Mouse (Mus musculus) liver, embryonic 16.5 days (tissue): ENCODE measurements around the gene Pigk. TPM values are rescaled to one million over a fixed set of nuclear protein-coding genes. Genes with fewer than 3 reads are reported as not detected.

ENCODE experiments used
- ATAC-seq: fragments of 200-750 bp; cut with Nextera tagmentation; 2 replicates; pipeline ENCODE4 v1.8.0; 2017; ENCODE audit warnings: low read depth, mild to moderate bottlenecking, moderate number of reproducible peaks, moderate library complexity
- H3K27ac ChIP-seq: fragments of 300-500 bp; sonication (generic); 2 replicates; pipeline ENCODE4 v1.5.1; 2014; ENCODE audit warnings: mild to moderate bottlenecking, low read length
- H3K27me3 ChIP-seq: fragments of 300-500 bp; sonication (generic); 2 replicates; pipeline ENCODE4 v1.6.1; 2014; ENCODE audit warnings: low read depth, low read length, mixed read lengths; ENCODE audit not compliant: control insufficient read depth, insufficient read depth
- H3K36me3 ChIP-seq: fragments of 300-500 bp; sonication (generic); 2 replicates; pipeline ENCODE4 v1.6.1; 2014; ENCODE audit warnings: mild to moderate bottlenecking; ENCODE audit not compliant: control insufficient read depth, insufficient read depth
- H3K4me1 ChIP-seq: fragments of 300-500 bp; sonication (generic); 2 replicates; pipeline ENCODE4 v1.6.1; 2014; ENCODE audit warnings: low read depth, low read length, mixed read lengths; ENCODE audit not compliant: control insufficient read depth
- H3K4me2 ChIP-seq: fragments of 300-500 bp; sonication (generic); 2 replicates; pipeline ENCODE4 v1.6.1; 2014; ENCODE audit warnings: low read depth, low read length, mixed read lengths
- H3K4me3 ChIP-seq: fragments of 300-500 bp; sonication (generic); 2 replicates; pipeline ENCODE4 v1.5.1; 2014; ENCODE audit warnings: low read depth, mild to moderate bottlenecking, low read length
- H3K9ac ChIP-seq: fragments of 300-500 bp; sonication (generic); 2 replicates; pipeline ENCODE4 v1.6.1; 2014; ENCODE audit warnings: low read depth, low read length
- H3K9me3 ChIP-seq: fragments of 300-500 bp; sonication (generic); replicated peaks from 2 replicates; pipeline ENCODE4 v1.6.1; 2016; ENCODE audit warnings: low read length; ENCODE audit not compliant: control insufficient read depth
- WGBS: fragments of 180-500 bp; shearing (Covaris S2); extraction: QIAGEN DNeasy Blood & Tissue Kit; methylation state at CpG from one replicate; pipeline ENCODE4 v1.1.7; 2014; ENCODE audit not compliant: insufficient replicate concordance; 5-methylcytosine and 5-hydroxymethylcytosine counted together
- polyA plus RNA-seq: library from polyadenylated mRNA; unstranded; fragments of >200 nt; fragmentation: Nextera tagmentation; extraction: Ambion mirVana; gene quantifications from 2 replicates; pipeline ENCODE4 v1.2.1, GENCODE M21; 2015

Gene Pigk
- polyA plus RNA-seq, 1 experiment from 2014 or later = 22.1 TPM

DNA sequence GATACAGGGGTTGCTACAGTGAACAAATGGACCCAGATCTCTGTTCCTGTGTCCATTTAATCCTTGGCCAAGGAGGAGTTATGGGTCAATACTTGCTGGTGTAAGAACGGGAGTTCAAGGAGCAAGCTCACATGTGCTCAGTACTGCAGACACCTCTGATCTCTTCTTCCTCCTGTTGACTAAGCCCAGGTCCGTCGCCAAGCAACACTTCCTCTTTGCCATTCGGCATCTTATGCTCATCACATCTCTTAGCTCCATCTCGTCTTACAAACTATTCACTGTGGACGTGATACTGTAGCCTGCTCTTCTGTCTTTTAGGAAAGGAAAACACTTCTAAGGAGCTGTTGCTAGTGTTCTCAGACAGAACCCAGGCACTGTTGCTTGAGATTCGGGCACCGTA lies 203.7 kb downstream of the Pigk start:
- Histone ChIP-seq H3K4me2 (no peak overlapping the region), H3K36me3 (no peaks in the 10 kb centered on the region), H3K9me3 (no peaks in the 10 kb centered on the region), H3K9ac (no peak overlapping the region), H3K27ac (no peak overlapping the region), H3K4me3 (no peak overlapping the region), H3K27me3 (no peaks in the 10 kb centered on the region), H3K4me1 (no peaks in the 10 kb centered on the region)
- no peak for ATAC-seq
- WGBS = 58% methylated on average over 8 of the region's 8 CpGs

DNA sequence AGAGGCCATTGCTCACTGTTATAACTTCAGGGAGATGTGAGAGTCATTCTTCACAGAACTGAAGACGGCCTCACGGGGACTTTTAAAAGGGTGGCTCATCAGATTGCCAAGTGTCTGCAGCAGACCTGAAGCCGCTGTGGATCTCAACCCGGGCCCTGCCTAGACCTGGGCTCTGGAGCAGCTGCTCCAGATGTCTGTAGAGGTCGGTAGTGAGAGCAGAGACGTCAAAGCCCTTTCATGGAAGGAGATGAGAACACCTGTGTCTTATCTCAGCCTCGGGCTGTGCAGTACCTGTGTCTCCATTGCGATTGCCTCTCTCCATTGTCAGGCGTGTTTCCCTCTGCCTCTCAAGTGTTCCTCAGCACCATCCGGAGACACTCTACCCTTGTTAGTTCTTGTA lies 205.2 kb downstream of the Pigk start:
- Histone ChIP-seq H3K27ac (no peak overlapping the region), H3K9ac (no peak overlapping the region), H3K4me1 (no peaks in the 10 kb centered on the region), H3K4me2 (no peak overlapping the region), H3K4me3 (no peak overlapping the region), H3K9me3 (no peaks in the 10 kb centered on the region), H3K27me3 (no peaks in the 10 kb centered on the region), H3K36me3 (no peaks in the 10 kb centered on the region)
- 56% methylated on average over 10 of the region's 10 CpGs for WGBS
- ATAC-seq = no peak

DNA sequence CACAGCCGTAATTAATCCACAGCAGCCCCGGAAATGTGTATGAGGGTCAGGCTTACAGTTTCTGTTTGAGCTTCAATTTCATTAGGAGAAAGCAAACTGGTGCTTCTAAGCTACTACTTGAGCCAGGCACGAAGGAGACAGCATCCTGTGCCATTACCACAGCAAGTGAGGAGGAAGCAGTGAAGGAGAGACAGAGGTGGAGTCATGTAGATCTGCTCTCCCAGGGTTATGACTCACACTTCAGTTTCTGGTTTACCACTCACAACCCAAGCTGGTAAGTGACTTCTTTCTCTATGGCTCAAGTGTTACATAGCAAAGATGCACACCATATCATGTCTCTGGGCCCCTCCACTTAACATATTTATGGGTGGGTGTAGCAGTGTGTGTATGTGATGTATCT lies 206.5 kb downstream of the Pigk start:
- Histone ChIP-seq H3K9me3 (no peaks in the 10 kb centered on the region), H3K9ac (no peak overlapping the region), H3K4me1 (no peaks in the 10 kb centered on the region), H3K4me3 (no peak overlapping the region), H3K4me2 (no peak overlapping the region), H3K27me3 (no peaks in the 10 kb centered on the region), H3K36me3 (no peaks in the 10 kb centered on the region), H3K27ac (no peak overlapping the region)
- WGBS = 46% methylated on average over 3 of the region's 3 CpGs
- ATAC-seq = no peak

DNA sequence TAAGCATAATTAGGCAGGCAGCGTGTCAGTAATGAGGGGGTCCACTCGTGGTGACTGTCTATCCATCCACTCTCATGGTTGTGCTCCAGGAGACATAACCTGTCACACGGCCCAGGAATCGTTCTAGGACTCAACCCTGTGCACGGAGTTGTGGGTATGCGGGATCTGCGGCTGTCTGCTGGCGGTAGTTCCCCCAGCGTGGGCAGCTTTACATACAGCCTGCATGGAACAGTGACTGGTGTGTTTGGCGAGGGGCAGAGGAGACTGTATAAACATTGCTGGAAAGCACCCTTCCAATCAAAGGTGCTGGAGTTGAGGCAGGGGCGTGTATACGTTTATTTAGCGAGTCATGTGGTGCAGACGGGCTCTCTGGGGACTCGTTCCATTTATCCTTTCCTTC lies 209.6 kb downstream of the Pigk start:
- ATAC-seq = no peak
- Histone ChIP-seq H3K27me3 (no peaks in the 10 kb centered on the region), H3K36me3 (no peaks in the 10 kb centered on the region), H3K4me1 (no peaks in the 10 kb centered on the region), H3K9ac (no peak overlapping the region), H3K9me3 (no peaks in the 10 kb centered on the region), H3K27ac (no peak overlapping the region), H3K4me3 (no peak overlapping the region), H3K4me2 (no peak overlapping the region)
- 63% methylated on average over 15 of the region's 15 CpGs for WGBS

DNA sequence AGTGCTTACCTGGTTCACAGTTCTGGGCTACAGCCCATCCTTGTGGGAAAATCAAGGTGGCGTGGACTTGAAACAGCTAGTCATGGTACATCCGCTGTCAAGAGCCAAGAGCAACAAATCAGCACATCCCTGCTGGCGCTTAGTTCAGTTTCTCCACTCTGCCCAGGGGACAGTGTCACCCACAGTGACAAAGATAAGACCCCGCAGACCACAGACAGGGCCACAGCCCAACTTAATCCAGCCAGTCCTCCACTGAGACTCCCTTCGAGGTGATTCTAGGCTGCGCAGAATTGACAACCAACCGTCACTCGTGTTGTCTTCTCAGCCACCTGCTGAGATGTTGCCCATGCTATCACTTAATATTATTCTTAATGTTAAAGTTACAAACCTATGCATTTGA lies 211.5 kb downstream of the Pigk start:
- Histone ChIP-seq H3K9me3 (no peaks in the 10 kb centered on the region), H3K36me3 (no peaks in the 10 kb centered on the region), H3K4me2 (no peak overlapping the region), H3K9ac (no peak overlapping the region), H3K4me3 (no peak overlapping the region), H3K27me3 (no peaks in the 10 kb centered on the region), H3K4me1 (peaks cover 2% of the 10 kb centered on the region; the same call in 1 of the 2 replicates), H3K27ac (no peak overlapping the region)
- peak; percentile 44 for ATAC-seq
- 20% methylated on average over 8 of the region's 8 CpGs for WGBS

DNA sequence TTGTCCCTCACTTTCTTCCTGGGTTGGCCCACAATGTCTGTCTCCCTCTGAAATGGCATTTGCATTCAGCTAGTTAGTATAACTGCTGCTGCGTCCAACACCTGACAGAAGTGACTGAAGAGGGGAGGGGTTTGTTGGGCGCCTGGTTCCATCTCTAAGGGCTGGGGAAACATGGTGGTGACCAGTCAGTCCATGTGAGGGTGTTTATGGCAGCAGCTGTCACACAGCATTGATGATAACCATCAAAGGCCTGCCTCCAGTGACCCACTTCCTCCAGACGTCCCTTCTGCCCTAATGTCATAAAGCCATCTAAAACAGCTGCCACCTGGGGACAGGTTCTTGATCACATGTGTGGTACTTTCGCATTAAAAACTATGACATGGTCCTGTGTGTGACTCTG lies 212.3 kb downstream of the Pigk start:
- no peak overlapping the region for H3K27ac ChIP-seq
- H3K4me1 ChIP-seq = peaks cover 2% of the 10 kb centered on the region; the same call in 1 of the 2 replicates
- H3K9me3 ChIP-seq = no peaks in the 10 kb centered on the region
- H3K4me2 ChIP-seq = no peak overlapping the region
- H3K27me3 ChIP-seq = no peaks in the 10 kb centered on the region
- no peak overlapping the region for H3K9ac ChIP-seq
- no peaks in the 10 kb centered on the region for H3K36me3 ChIP-seq
- H3K4me3 ChIP-seq = no peak overlapping the region
- 41% methylated on average over 4 of the region's 4 CpGs for WGBS
- ATAC-seq = no peak

DNA sequence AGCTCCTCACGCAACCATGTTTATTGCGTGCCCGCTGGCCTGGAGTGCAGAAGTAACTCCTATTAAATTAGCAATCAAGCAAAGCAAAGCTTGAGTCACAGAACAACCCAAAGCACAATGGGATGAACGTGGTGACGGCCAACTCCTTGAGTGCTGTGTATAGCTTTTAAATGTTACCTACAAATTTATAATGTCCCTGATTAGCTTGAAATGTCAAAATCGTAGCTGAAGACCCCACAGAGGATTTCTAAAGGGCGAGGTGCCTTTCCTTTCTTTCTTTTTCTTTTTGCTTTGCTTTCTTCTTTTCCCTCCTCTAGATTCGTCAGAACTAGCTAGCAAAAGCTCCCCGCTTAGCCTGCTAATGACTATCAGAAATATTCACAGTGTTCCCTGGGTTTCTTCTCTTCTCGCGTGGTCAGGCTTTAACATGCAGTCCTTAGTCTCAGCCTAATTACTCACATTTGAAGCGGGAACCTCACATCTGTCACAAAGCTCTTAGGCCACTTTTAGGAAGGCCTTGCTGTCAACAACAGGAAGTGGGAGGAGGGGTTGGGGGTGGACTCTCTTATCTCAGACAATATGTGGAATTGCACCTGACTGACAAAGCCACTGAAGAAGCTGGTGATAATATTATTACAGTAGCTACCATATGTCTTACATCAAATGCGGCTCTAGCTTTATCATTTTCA lies 214.5 kb downstream of the Pigk start:
- Histone ChIP-seq H3K9me3 (no peaks in the 10 kb centered on the region), H3K27ac (no peak overlapping the region), H3K4me2 (no peak overlapping the region), H3K4me1 (peaks cover 2% of the 10 kb centered on the region; the same call in 1 of the 2 replicates), H3K9ac (no peak overlapping the region), H3K36me3 (no peaks in the 10 kb centered on the region), H3K4me3 (no peak overlapping the region), H3K27me3 (no peaks in the 10 kb centered on the region)
- peak; percentile 33 for ATAC-seq
- WGBS = 40% methylated on average over 13 of the region's 13 CpGs

DNA sequence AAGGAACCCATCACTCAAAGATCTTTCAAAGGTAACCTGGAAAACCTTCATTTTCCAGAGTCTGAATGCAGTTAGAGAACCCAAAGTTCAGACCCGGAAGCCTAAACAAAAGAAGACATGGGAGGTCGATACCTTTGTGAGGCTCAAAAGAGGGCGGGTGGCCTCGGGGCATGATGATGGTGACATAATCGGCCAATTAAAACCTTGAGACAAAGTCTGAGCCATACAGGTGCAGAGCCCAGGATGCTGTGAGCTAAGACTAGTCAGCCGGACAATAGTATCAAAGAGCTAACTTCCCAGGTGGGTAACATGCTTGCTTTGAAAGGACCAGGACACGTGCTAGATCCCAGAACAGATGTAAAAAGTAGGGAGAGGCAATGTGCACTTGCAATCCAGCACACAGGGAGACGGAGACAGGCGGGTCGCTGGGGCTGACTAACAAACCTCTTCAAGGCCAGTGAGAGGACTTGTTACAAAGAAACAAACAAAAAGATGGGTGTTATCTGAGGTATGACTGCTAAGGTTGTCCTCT lies 215.4 kb downstream of the Pigk start:
- 53% methylated on average over 10 of the region's 10 CpGs for WGBS
- Histone ChIP-seq H3K36me3 (no peaks in the 10 kb centered on the region), H3K9me3 (no peaks in the 10 kb centered on the region), H3K9ac (no peak overlapping the region), H3K4me3 (no peak overlapping the region), H3K27ac (no peak overlapping the region), H3K4me1 (peaks cover 2% of the 10 kb centered on the region; the same call in 1 of the 2 replicates), H3K4me2 (0 out of 2 replicates have a peak overlapping the region, but pooled peaks have one; percentile 8), H3K27me3 (no peaks in the 10 kb centered on the region)
- no peak for ATAC-seq

DNA sequence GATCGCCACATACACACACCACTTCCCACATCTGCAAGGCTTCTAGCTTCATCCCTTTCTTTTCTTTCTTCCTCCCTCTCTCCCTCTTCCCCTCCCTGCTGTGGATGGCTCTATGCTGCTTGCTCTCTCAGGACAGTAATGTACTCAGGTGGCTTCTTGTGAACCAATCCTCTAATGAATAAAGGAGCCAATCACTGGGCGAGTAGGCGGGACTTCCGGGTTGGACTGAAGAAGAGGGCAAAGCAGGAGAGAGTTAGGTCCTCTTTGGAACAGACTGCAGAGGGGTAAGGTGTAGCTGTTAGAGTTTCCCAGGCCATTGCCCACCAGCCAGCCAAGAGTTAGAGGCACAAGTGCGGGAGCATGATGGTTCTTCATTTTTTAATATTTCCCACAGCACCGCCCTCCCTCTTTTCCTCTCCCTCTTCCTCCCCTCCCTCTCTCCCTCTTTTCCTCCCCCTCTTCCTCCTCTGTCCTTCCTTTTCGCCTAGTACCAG lies 215.9 kb downstream of the Pigk start:
- H3K9ac ChIP-seq = no peak overlapping the region
- no peaks in the 10 kb centered on the region for H3K9me3 ChIP-seq
- H3K27me3 ChIP-seq = no peaks in the 10 kb centered on the region
- ATAC-seq = peak; percentile 44; the same call in 1 of the 2 replicates
- no peaks in the 10 kb centered on the region for H3K36me3 ChIP-seq
- 43% methylated on average over 7 of the region's 7 CpGs for WGBS
- no peak overlapping the region for H3K27ac ChIP-seq
- H3K4me2 ChIP-seq = 0 out of 2 replicates have a peak overlapping the region, but pooled peaks have one; percentile 8
- H3K4me1 ChIP-seq = peaks cover 2% of the 10 kb centered on the region; the same call in 1 of the 2 replicates
- H3K4me3 ChIP-seq = no peak overlapping the region
